Mouse (Mus musculus) midbrain, embryonic 16.5 days (tissue): Measurements from ENCODE around the gene Endog. TPM values are rescaled to one million over a fixed set of nuclear protein-coding genes. Genes with fewer than 3 reads are reported as not detected.
A peak's percentile ranks its signal among the peaks of the same experiment; 100 is the strongest.

Source experiments
- ATAC-seq: fragments of 200-750 bp; cut with Nextera tagmentation; 2 replicates; pipeline ENCODE4 v1.8.0; 2017; ENCODE audit warnings: moderate TSS enrichment
- H3K27ac ChIP-seq: fragments of 300-500 bp; sonication (generic); 2 replicates; pipeline ENCODE4 v1.5.1; 2014; ENCODE audit warnings: mild to moderate bottlenecking, low read length, mixed read lengths
- H3K27me3 ChIP-seq: fragments of 300-500 bp; sonication (generic); 2 replicates; pipeline ENCODE4 v1.6.1; 2014; ENCODE audit warnings: low read depth, low read length, mixed read lengths; ENCODE audit not compliant: control insufficient read depth, insufficient read depth
- H3K36me3 ChIP-seq: fragments of 300-500 bp; sonication (generic); 2 replicates; pipeline ENCODE4 v1.6.1; 2014; ENCODE audit warnings: mild to moderate bottlenecking, low read length, moderate library complexity, mixed read lengths; ENCODE audit not compliant: control insufficient read depth, insufficient read depth
- H3K4me1 ChIP-seq: fragments of 300-500 bp; sonication (generic); 2 replicates; pipeline ENCODE4 v1.6.1; 2014; ENCODE audit warnings: mild to moderate bottlenecking, low read length, mixed read lengths; ENCODE audit not compliant: control insufficient read depth, insufficient read depth
- H3K4me2 ChIP-seq: fragments of 300-500 bp; sonication (generic); 2 replicates; pipeline ENCODE4 v1.6.1; 2014; ENCODE audit warnings: mild to moderate bottlenecking, low read length, mixed read lengths
- H3K4me3 ChIP-seq: fragments of 300-500 bp; sonication (generic); 2 replicates; pipeline ENCODE4 v1.5.1; 2014; ENCODE audit warnings: low read depth, mild to moderate bottlenecking, low read length, moderate library complexity, mixed read lengths
- H3K9ac ChIP-seq: fragments of 300-500 bp; sonication (generic); 2 replicates; pipeline ENCODE4 v1.6.1; 2014; ENCODE audit warnings: low read depth, low read length, mixed read lengths
- H3K9me3 ChIP-seq: fragments of 300-500 bp; sonication (generic); replicated peaks from 2 replicates; pipeline ENCODE4 v1.6.1; 2014; ENCODE audit warnings: mild to moderate bottlenecking, low read length, mixed read lengths; ENCODE audit not compliant: control insufficient read depth, poor library complexity, severe bottlenecking
- WGBS: fragments of 180-500 bp; shearing (Covaris S2); extraction: QIAGEN DNeasy Blood & Tissue Kit; methylation state at CpG from one replicate; pipeline ENCODE4 v1.1.7; 2014; 5-methylcytosine and 5-hydroxymethylcytosine counted together
- polyA plus RNA-seq: library from polyadenylated mRNA; unstranded; fragments of >200 nt; fragmentation: Nextera tagmentation; extraction: Ambion mirVana; gene quantifications from 2 replicates; pipeline ENCODE4 v1.2.1, GENCODE M21; 2015

Gene Endog
- polyA plus RNA-seq, 1 experiment from 2014 or later: 27.0 TPM

GRCm38 (mm10) chr2:30198021-30198420, 26.7 kb downstream of the Endog start:
- Histone ChIP-seq H3K9me3 (no peaks in the 10 kb centered on the region), H3K36me3 (no peaks in the 10 kb centered on the region), H3K27me3 (no peaks in the 10 kb centered on the region), H3K9ac (no peak overlapping the region), H3K4me3 (no peak overlapping the region), H3K4me1 (no peaks in the 10 kb centered on the region), H3K27ac (no peak overlapping the region), H3K4me2 (no peak overlapping the region)
- 59% methylated on average over 4 of the region's 4 CpGs for WGBS
- ATAC-seq: no peak

DNA sequence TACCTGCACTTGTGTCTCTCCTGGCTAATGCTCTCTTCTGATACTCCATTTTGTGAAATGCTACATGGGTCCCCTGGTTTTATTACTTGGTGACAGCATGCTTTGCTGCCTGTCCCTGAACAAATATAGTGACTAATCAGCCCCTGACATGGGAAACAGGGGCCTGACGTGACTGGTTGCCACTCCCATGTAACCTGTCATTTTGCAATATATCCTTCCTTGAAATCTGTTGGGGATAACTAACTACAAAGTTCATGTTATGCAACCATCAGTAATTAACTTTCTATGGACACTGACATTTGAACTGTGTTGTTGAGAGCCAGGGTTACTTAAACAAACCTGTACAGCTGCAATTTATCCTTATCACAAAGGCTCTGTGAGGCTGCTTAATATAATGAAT, 28.7 kb downstream of the Endog start:
- no peak overlapping the region for H3K9ac ChIP-seq
- 71% methylated on average over 1 of the region's 1 CpGs for WGBS
- no peak for ATAC-seq

GRCm38 (mm10) chr2:30200388-30200925, 29.2 kb downstream of the Endog start:
- no peak for ATAC-seq
- Histone ChIP-seq H3K27ac (no peak overlapping the region), H3K4me3 (no peak overlapping the region), H3K4me1 (peaks cover 6% of the 10 kb centered on the region), H3K36me3 (no peaks in the 10 kb centered on the region), H3K27me3 (no peaks in the 10 kb centered on the region), H3K9me3 (no peaks in the 10 kb centered on the region), H3K9ac (no peak overlapping the region), H3K4me2 (no peak overlapping the region)
- WGBS: 89% methylated on average over 5 of the region's 5 CpGs

More for the DNA sequence above, 28.7 kb downstream of the Endog start:
- no peak overlapping the region for H3K4me2 ChIP-seq
- H3K36me3 ChIP-seq: no peaks in the 10 kb centered on the region
- peaks cover 6% of the 10 kb centered on the region for H3K4me1 ChIP-seq
- H3K27ac ChIP-seq: no peak overlapping the region
- H3K4me3 ChIP-seq: no peak overlapping the region
- H3K27me3 ChIP-seq: no peaks in the 10 kb centered on the region
- H3K9me3 ChIP-seq: no peaks in the 10 kb centered on the region

DNA sequence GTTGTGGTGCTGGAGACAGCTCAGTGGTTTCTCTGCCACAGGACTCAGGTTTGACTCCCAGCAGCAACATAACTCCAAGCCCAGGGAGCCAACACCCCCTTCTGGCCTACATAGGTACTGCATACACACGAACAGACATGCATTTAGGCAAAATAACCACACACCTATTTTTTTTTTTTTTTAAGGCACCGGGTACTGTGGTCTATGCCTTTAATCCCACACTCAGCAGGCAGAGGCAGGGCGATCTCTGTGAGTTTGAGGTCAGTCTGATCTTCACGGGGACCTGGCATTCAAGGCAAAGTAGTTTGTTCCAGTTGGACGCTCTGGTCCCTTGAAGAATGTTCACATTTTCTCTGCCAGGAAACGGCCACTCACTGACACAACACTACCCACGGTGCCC, 32.1 kb downstream of the Endog start:
- Histone ChIP-seq H3K27ac (no peak overlapping the region), H3K36me3 (no peaks in the 10 kb centered on the region), H3K4me2 (no peak overlapping the region), H3K4me3 (no peak overlapping the region), H3K9ac (no peak overlapping the region), H3K9me3 (no peaks in the 10 kb centered on the region), H3K4me1 (peaks cover 14% of the 10 kb centered on the region), H3K27me3 (no peaks in the 10 kb centered on the region)
- WGBS: 80% methylated on average over 7 of the region's 7 CpGs
- no peak for ATAC-seq

GRCm38 (mm10) chr2:30205255-30205628, 33.9 kb downstream of the Endog start:
- Histone ChIP-seq H3K27me3 (no peaks in the 10 kb centered on the region), H3K36me3 (no peaks in the 10 kb centered on the region), H3K4me2 (peak overlapping the region; percentile 79), H3K27ac (peak overlapping the region; percentile 83), H3K4me1 (peaks cover 14% of the 10 kb centered on the region), H3K4me3 (peak overlapping the region; percentile 79), H3K9ac (peak overlapping the region; percentile 74), H3K9me3 (no peaks in the 10 kb centered on the region)
- peak; percentile 57 for ATAC-seq
- WGBS: under 1% methylated on average over 13 of the region's 13 CpGs

DNA sequence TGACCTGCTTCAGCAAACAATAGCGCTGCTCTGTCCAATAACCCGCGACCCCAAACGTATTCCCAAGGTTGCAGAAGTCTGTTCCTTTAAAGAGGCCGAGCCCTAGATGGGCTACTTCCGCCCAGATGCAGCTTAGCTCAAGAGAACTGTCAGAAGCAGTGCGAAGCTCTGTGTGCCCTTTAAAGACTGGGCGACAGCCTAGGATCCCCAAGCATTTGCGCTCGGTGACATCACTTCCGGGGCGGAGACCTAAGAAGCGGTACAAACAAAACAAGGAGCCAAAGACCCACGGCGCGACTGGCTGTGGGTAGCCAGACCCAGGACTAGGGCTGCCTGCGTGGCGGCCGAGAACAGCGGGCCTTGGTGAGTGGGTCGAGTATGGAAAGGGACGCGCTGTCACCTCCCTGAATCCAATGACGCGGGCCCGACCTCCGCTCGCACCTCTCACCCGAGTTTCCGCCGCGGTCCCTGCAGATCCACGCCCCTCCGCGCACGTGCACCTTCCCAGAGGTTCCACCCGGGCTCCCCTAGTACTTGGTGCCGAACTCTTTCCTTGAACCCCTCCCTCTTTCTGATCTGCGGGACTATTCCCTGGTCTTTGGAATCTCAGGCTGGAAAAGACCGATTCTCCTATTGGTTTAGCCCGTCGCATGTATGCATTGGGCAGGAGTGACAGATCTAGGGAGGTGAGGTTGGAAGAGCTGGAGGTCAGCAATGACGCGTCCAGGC, 34.5 kb downstream of the Endog start, which contains the start of gene Kyat1:
TSS of gene Kyat1 (minus strand) at position 219 of the 729 bp plus-strand sequence.
- peak; percentile 99 for ATAC-seq
- peak within 1 kb of the TSS; percentile 74 for H3K9ac ChIP-seq
- H3K4me1 ChIP-seq: peaks cover 14% of the 10 kb centered on the region
- no peaks in the 10 kb centered on the region for H3K27me3 ChIP-seq
- H3K4me2 ChIP-seq: peak within 1 kb of the TSS; percentile 79
- no peaks in the 10 kb centered on the region for H3K9me3 ChIP-seq
- H3K27ac ChIP-seq: peak within 1 kb of the TSS; percentile 83
- 0% methylated on average over 44 of the region's 44 CpGs for WGBS
- H3K4me3 ChIP-seq: peak within 1 kb of the TSS; percentile 79
- H3K36me3 ChIP-seq: no peaks in the 10 kb centered on the region

- no peak for ATAC-seq
- Histone ChIP-seq H3K4me3 (no peak overlapping the region), H3K9me3 (no peaks in the 10 kb centered on the region)
These were observed 36.1 kb downstream of the Endog start for GRCm38 (mm10) chr2:30207401-30207800.

GRCm38 (mm10) chr2:30207886-30208285, 36.6 kb downstream of the Endog start:
- Histone ChIP-seq H3K27ac (no peak overlapping the region), H3K36me3 (no peaks in the 10 kb centered on the region), H3K4me1 (peaks cover 14% of the 10 kb centered on the region), H3K4me2 (no peak overlapping the region), H3K4me3 (no peak overlapping the region), H3K9ac (no peak overlapping the region), H3K9me3 (no peaks in the 10 kb centered on the region), H3K27me3 (no peaks in the 10 kb centered on the region)
- ATAC-seq: no peak
- 82% methylated on average over 5 of the region's 5 CpGs for WGBS

More at GRCm38 (mm10) chr2:30207401-30207800, 36.1 kb downstream of the Endog start:
- H3K4me2 ChIP-seq: no peak overlapping the region
- H3K36me3 ChIP-seq: no peaks in the 10 kb centered on the region
- no peak overlapping the region for H3K9ac ChIP-seq
- no peak overlapping the region for H3K27ac ChIP-seq
- peaks cover 14% of the 10 kb centered on the region for H3K4me1 ChIP-seq
- 88% methylated on average over 4 of the region's 4 CpGs for WGBS
- H3K27me3 ChIP-seq: no peaks in the 10 kb centered on the region

GRCm38 (mm10) chr2:30211408-30212168, 40.3 kb downstream of the Endog start:
- WGBS: 74% methylated on average over 6 of the region's 6 CpGs
- no peak for ATAC-seq
- Histone ChIP-seq H3K36me3 (no peaks in the 10 kb centered on the region), H3K4me2 (no peak overlapping the region), H3K9ac (no peak overlapping the region), H3K27me3 (no peaks in the 10 kb centered on the region), H3K27ac (no peak overlapping the region), H3K4me3 (no peak overlapping the region), H3K9me3 (no peaks in the 10 kb centered on the region), H3K4me1 (peaks cover 3% of the 10 kb centered on the region; the same call in 1 of the 2 replicates)
